Mouse (Mus musculus) brain, adult 10 weeks (tissue): ENCODE measurements around the gene Tssk1. TPM values are rescaled to one million over a fixed set of nuclear protein-coding genes. Genes with fewer than 3 reads are reported as not detected.

ENCODE experiments used
- polyA plus RNA-seq: library from polyadenylated mRNA; stranded (reverse); fragments of 350-450 nt; fragmentation: Illumina TruSeq; extraction: RNeasy Lipid Tissue Mini Kit (QIAGEN cat#74804); gene quantifications from one replicate; pipeline ENCODE4 v1.2.3, GENCODE M21; 2015; ENCODE audit warnings: low read depth, low replicate concordance

The Tssk1 gene
- not detected for polyA plus RNA-seq

DNA sequence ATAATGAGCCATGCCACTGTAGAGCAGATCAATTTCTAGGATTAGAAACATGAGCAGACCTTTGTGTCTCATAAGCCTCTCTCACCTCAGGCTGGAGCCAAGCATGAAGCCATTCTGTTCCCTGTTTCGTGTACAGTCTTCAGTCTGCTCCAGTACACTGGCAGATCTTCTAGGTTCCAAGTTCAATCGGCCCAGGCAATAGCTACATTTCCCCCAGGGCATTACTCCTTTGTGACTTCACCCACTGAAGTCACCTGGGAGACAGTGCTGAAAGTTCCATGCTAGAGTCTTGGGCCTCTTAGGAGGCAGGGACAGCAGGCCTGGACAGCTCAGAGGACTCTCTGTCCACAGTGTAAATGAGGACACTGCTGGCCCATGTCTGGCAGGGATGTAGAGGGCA is at the start of gene Tssk1:
Gene Tssk1, plus strand, starts transcription at position 301 of the 400 bp plus-strand sequence.

GRCm38 (mm10) chr16:17891567-17891959 is 2.5 kb upstream of the Tssk1 start, which contains the start of gene Gm20518:
TSS of gene Gm20518 (minus strand) at chr16:17891671.

DNA sequence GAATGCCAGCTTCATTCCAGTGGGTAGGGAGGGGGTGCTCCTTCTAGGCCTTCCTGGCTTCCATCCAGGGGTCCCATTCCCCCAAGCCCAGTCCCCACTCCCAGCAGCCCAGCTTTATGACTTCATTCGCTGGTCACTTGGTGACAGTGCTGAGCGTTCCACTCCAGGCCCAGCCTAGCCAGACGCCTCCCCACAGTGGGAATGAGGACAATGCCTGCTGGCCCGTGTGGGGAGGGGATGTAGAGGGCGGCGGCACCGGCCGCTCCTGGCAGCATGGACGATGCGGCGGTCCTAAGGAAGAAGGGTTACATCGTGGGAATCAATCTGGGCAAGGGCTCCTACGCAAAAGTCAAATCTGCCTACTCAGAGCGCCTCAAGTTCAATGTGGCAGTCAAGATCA is 4.4 kb downstream of the Tssk1 start, which contains the start of the genes Dgcr2 and Tssk2:
Gene Dgcr2, minus strand, starts transcription at position 101 of the 400 bp plus-strand sequence.
Gene Tssk2, plus strand, starts transcription at position 176 of the 400 bp plus-strand sequence.

GRCm38 (mm10) chr16:17911052-17911595 is 17.1 kb downstream of the Tssk1 start, which contains the start of gene Ess2:
TSS of gene Ess2 (minus strand) at chr16:17911348.

GRCm38 (mm10) chr16:17914307-17915249 is 20.6 kb downstream of the Tssk1 start, which contains the start of gene Gsc2:
TSS of gene Gsc2 (minus strand) at chr16:17915059.

DNA sequence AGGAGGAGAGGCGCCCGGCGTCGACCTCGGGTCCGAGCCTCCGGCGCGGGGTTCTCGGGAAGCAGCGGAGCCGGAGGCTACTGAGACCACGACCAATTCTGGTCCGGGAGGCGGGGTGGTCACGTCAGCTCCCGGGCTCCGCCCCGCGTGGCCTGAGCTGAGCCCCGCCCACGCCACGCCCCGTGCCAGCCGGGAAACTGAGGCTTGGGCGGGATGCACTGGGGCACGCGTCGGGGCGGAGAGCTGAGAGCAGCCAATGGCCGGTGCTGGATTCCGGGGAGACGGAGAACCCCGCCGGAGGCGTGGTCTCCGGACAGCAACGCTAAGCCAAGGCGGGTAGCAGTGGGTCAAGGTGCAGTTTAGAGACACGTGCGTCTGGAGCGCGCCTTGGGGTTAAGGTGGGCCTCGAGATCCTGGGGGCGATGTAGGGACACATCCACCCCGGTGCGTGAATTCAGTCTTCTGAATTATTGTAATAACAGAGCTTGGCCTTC is 34.1 kb downstream of the Tssk1 start, which contains the start of gene Slc25a1:
Gene Slc25a1, minus strand, starts transcription at position 133 of the 494 bp plus-strand sequence.

Other genes with a start within 250 kb of the Tssk1 start
- 29.0 TPM for gene Ccdc74a, start 247.8 kb upstream of the Tssk1 start, polyA plus RNA-seq
- 43.6 TPM for gene Med15, start 161.3 kb upstream of the Tssk1 start, polyA plus RNA-seq
- 87.8 TPM for gene Klhl22, start 134.6 kb upstream of the Tssk1 start, polyA plus RNA-seq
- gene Scarf2, start 96.9 kb upstream of the Tssk1 start, polyA plus RNA-seq: 2.0 TPM
- 3.2 TPM for gene B830017H08Rik, start 61.1 kb upstream of the Tssk1 start, polyA plus RNA-seq
- gene Car15, start 55.9 kb upstream of the Tssk1 start, polyA plus RNA-seq: 8.5 TPM
- 0.61 TPM for gene Gm20518, start 2.6 kb upstream of the Tssk1 start, polyA plus RNA-seq
- gene Dgcr2, start 4.3 kb downstream of the Tssk1 start, polyA plus RNA-seq: 64.8 TPM
- not detected for gene Tssk2, start 4.4 kb downstream of the Tssk1 start, polyA plus RNA-seq
- gene Ess2, start 17.1 kb downstream of the Tssk1 start, polyA plus RNA-seq: 30.4 TPM
- gene Gsc2, start 20.8 kb downstream of the Tssk1 start, polyA plus RNA-seq: not detected
- gene Slc25a1, start 34.0 kb downstream of the Tssk1 start, polyA plus RNA-seq: 55.0 TPM
- gene Vpreb2, start 86.2 kb downstream of the Tssk1 start, polyA plus RNA-seq: not detected
- gene Dgcr6, start 158.6 kb downstream of the Tssk1 start, polyA plus RNA-seq: 109 TPM
- gene Prodh, start 196.0 kb downstream of the Tssk1 start, polyA plus RNA-seq: 34.4 TPM
- gene Rtn4r, start 233.4 kb downstream of the Tssk1 start, polyA plus RNA-seq: 67.4 TPM